Mouse (Mus musculus) spleen, adult 2 months (tissue): ENCODE measurements around the gene Ivl. TPM values are rescaled to one million over a fixed set of nuclear protein-coding genes. Genes with fewer than 3 reads are reported as not detected.

Experiments
- DNase-seq, 2 experiments: peaks; one replicate each; pipeline versions ENCODE4 v3.0.0 to v3.0.0-alpha.2; 2012 to 2021; ENCODE audit warnings: low spot score in 2 of 2, low read depth in 1 of 2
- H3K27ac ChIP-seq: fragments of 200-500 bp; 2 replicates; pipeline ENCODE4 v1.5.1; 2012; ENCODE audit warnings: low read length, inconsistent platforms; ENCODE audit not compliant: insufficient read depth
- H3K27me3 ChIP-seq: fragments of 200-500 bp; 2 replicates; pipeline ENCODE4 v1.6.1; 2012; ENCODE audit warnings: mild to moderate bottlenecking, moderate library complexity, low read length, inconsistent platforms; ENCODE audit not compliant: control insufficient read depth, insufficient read depth
- H3K36me3 ChIP-seq: fragments of 200-500 bp; 2 replicates; pipeline ENCODE4 v1.6.1; 2012; ENCODE audit warnings: mild to moderate bottlenecking, low read length, inconsistent platforms; ENCODE audit not compliant: control insufficient read depth, insufficient read depth
- H3K4me1 ChIP-seq: fragments of 200-500 bp; 2 replicates; pipeline ENCODE4 v1.6.1; 2011; ENCODE audit warnings: inconsistent platforms; ENCODE audit not compliant: control insufficient read depth, insufficient read depth, insufficient read length
- H3K4me3 ChIP-seq: fragments of 200-500 bp; 2 replicates; pipeline ENCODE4 v1.5.1; 2011; ENCODE audit warnings: mild to moderate bottlenecking, inconsistent platforms; ENCODE audit not compliant: insufficient read depth, insufficient read length; ENCODE audit errors: extremely low read depth
- CTCF ChIP-seq: fragments of 200-500 bp; IDR thresholded peaks from 2 replicates; pipeline ENCODE4 v1.5.1; 2011; ENCODE audit warnings: mild to moderate bottlenecking, inconsistent platforms; ENCODE audit not compliant: insufficient read depth, insufficient read length, insufficient replicate concordance; ENCODE audit errors: extremely low read depth
- POLR2A ChIP-seq: fragments of 200-500 bp; IDR thresholded peaks from 2 replicates; pipeline ENCODE4 v1.6.1; 2011; ENCODE audit warnings: low read depth, low read length, inconsistent platforms
- WGBS: fragments of 180-500 bp; shearing (Covaris S2); methylation state at CpG from one replicate; pipeline ENCODE4 v1.1.7; 2018; 5-methylcytosine and 5-hydroxymethylcytosine counted together
- polyA plus RNA-seq: library from polyadenylated mRNA; depleted of rRNA; stranded (reverse); fragments of >200 nt; gene quantifications from 2 replicates; pipeline ENCODE4 v1.2.3, GENCODE M21; 2012

Ivl gene
- polyA plus RNA-seq, 1 experiment = not detected

- H3K36me3 ChIP-seq = no peaks in the 10 kb centered on the region
- no peak overlapping the region for H3K27ac ChIP-seq
- H3K4me3 ChIP-seq = no peak overlapping the region
- TF ChIP-seq CTCF (no peak), POLR2A (no peak)
- no peak for DNase-seq
- H3K27me3 ChIP-seq = no peaks in the 10 kb centered on the region
- WGBS = 91% methylated on average over 2 of the region's 2 CpGs
- H3K4me1 ChIP-seq = no peaks in the 10 kb centered on the region
Measured at GRCm38 (mm10) chr3:92598429-92598828, 24.9 kb upstream of the Ivl start.

DNA sequence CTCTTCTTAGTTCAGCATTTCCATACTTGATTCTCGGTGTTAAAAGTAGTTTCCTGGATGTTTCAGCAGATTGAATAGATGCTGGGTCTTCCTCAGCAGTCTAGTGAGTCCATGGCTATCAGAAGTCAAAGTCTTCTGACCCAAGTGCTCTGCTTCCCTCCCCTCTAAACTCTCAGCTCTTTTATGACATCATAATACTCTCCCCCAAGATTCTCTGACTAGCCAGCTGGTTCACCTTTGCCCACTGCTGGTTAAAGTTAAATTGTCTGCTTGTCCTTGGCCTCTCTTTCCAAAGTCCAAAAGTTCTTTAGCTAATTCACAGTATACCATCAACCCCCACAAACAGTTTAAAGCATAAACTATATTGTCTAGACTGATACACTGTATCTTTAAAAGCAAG lies 15.3 kb upstream of the Ivl start, which contains the start of gene Smcp:
Gene Smcp, minus strand, starts transcription at position 140 of the 400 bp plus-strand sequence.
- DNase-seq = no peak

GRCm38 (mm10) chr3:92587190-92587589 lies 13.7 kb upstream of the Ivl start:
- H3K27me3 ChIP-seq = no peaks in the 10 kb centered on the region
- H3K27ac ChIP-seq = no peak overlapping the region
- H3K4me1 ChIP-seq = no peaks in the 10 kb centered on the region
- no peak for TF ChIP-seq POLR2A
- no peak for TF ChIP-seq CTCF
- H3K4me3 ChIP-seq = no peak overlapping the region
- no peak for DNase-seq
- 77% methylated on average over 3 of the region's 3 CpGs for WGBS
- no peaks in the 10 kb centered on the region for H3K36me3 ChIP-seq

More for the DNA sequence above, 15.3 kb upstream of the Ivl start, which contains the start of gene Smcp:
- no peak within 1 kb of the TSS for H3K27ac ChIP-seq
- H3K27me3 ChIP-seq = no peaks in the 10 kb centered on the region
- no peaks in the 10 kb centered on the region for H3K4me1 ChIP-seq
- 69% methylated on average over 1 of the region's 1 CpGs for WGBS
- TF ChIP-seq POLR2A = no peak
- H3K4me3 ChIP-seq = no peak within 1 kb of the TSS; the same call in 1 of the 2 replicates
- no peaks in the 10 kb centered on the region for H3K36me3 ChIP-seq

DNA sequence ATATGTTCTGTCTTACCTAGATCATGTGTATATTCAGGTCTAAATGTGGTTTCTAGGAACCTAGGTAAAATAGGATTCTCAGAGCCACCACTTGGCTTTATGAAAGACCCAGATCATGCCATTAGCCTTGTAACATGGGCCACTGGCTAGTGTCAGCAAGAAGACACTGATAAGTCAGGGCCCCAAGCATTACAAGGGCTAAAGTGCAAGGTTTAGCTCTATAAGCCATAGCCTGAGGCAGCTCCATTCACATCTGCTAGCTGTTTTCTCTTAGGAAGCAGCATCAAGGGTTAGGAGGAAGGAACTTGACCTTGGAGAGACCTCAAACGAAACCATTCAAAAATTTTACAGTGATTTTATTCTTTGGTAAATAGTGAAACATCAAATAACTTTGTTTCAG lies 11.5 kb upstream of the Ivl start:
- Histone ChIP-seq H3K36me3 (no peaks in the 10 kb centered on the region), H3K4me1 (no peaks in the 10 kb centered on the region), H3K27ac (no peak overlapping the region), H3K4me3 (no peak overlapping the region), H3K27me3 (no peaks in the 10 kb centered on the region)
- TF ChIP-seq POLR2A (no peak), CTCF (no peak)
- no peak for DNase-seq
- WGBS = 64% methylated on average over 1 of the region's 1 CpGs

GRCm38 (mm10) chr3:92583164-92583826 lies 9.8 kb upstream of the Ivl start:
- no peak for DNase-seq

GRCm38 (mm10) chr3:92579508-92579907 lies 6.0 kb upstream of the Ivl start:
- WGBS = 66% methylated on average over 1 of the region's 1 CpGs
- Histone ChIP-seq H3K36me3 (no peaks in the 10 kb centered on the region), H3K27me3 (no peaks in the 10 kb centered on the region), H3K4me3 (no peak overlapping the region), H3K4me1 (no peaks in the 10 kb centered on the region), H3K27ac (no peak overlapping the region)
- TF ChIP-seq CTCF = no peak
- TF ChIP-seq POLR2A = no peak
- DNase-seq = no peak

More at GRCm38 (mm10) chr3:92583164-92583826, 9.8 kb upstream of the Ivl start:
- no peak overlapping the region for H3K4me3 ChIP-seq
- no peak overlapping the region for H3K27ac ChIP-seq
- no peaks in the 10 kb centered on the region for H3K4me1 ChIP-seq
- WGBS = 78% methylated on average over 3 of the region's 3 CpGs
- TF ChIP-seq CTCF = no peak
- TF ChIP-seq POLR2A = no peak
- no peaks in the 10 kb centered on the region for H3K27me3 ChIP-seq
- no peaks in the 10 kb centered on the region for H3K36me3 ChIP-seq

- no peak for DNase-seq
- TF ChIP-seq CTCF = no peak
- TF ChIP-seq POLR2A = no peak
- 85% methylated on average over 4 of the region's 4 CpGs for WGBS
- H3K4me1 ChIP-seq = no peaks in the 10 kb centered on the region
- H3K4me3 ChIP-seq = no peak overlapping the region
- no peaks in the 10 kb centered on the region for H3K27me3 ChIP-seq
- no peak overlapping the region for H3K27ac ChIP-seq
- no peaks in the 10 kb centered on the region for H3K36me3 ChIP-seq
Measured at GRCm38 (mm10) chr3:92578652-92579413, 5.3 kb upstream of the Ivl start.
